Mouse (Mus musculus): ENCODE results near the gene Chchd10. TPM values are rescaled to one million over a fixed set of nuclear protein-coding genes. Genes with fewer than 3 reads are reported as not detected.

The Chchd10 gene
- 1,169 and 2,852 TPM in 2 replicates for polyA plus RNA-seq (2012; rRNA removed)

GRCm38 (mm10) chr10:75932891-75933290 is at the start of gene Chchd10:
TSS of gene Chchd10 (plus strand) at chr10:75933130.

GRCm38 (mm10) chr10:75893089-75893750 is 39.7 kb upstream of the Chchd10 start, which contains the start of gene Derl3:
TSS of gene Derl3 (plus strand) at chr10:75893413.

GRCm38 (mm10) chr10:75921026-75921725 is 11.8 kb upstream of the Chchd10 start, which contains the start of gene Smarcb1:
TSS of gene Smarcb1 (minus strand) at chr10:75921617.

GRCm38 (mm10) chr10:75935680-75936541 is 3.0 kb downstream of the Chchd10 start, which contains the start of gene Mmp11:
TSS of gene Mmp11 (minus strand) at chr10:75936496.

GRCm38 (mm10) chr10:75940520-75940919 is 7.6 kb downstream of the Chchd10 start, which contains the start of gene Gm867:
TSS of gene Gm867 (minus strand) at chr10:75940672.

GRCm38 (mm10) chr10:75942736-75943477 is 10.0 kb downstream of the Chchd10 start, which contains the start of gene Vpreb3:
TSS of gene Vpreb3 (plus strand) at chr10:75943057.

GRCm38 (mm10) chr10:75954381-75954811 is 21.5 kb downstream of the Chchd10 start, which contains the start of gene Gm5134:
TSS of gene Gm5134 (plus strand) at chr10:75954514.

Other genes starting within 250 kb of the Chchd10 start
- 15.4 and 19.2 TPM in 2 replicates for gene Cabin1, start 168.8 kb upstream of the Chchd10 start, polyA plus RNA-seq (2012; rRNA removed)
- gene Ddt, start 159.7 kb upstream of the Chchd10 start, polyA plus RNA-seq (2012; rRNA removed), result 55.7 and 66.9 TPM in 2 replicates
- 0.61 TPM in 1 of 2 replicates, not detected in the other for gene Gm20441, start 152.2 kb upstream of the Chchd10 start, polyA plus RNA-seq (2012; rRNA removed)
- gene Gstt3, start 151.7 kb upstream of the Chchd10 start, polyA plus RNA-seq (2012; rRNA removed), result 37.5 and 38.9 TPM in 2 replicates
- gene Gstt1, start 134.5 kb upstream of the Chchd10 start, polyA plus RNA-seq (2012; rRNA removed), result 55.2 and 70.1 TPM in 2 replicates
- not detected in 2 replicates for gene Gstt4, start 110.6 kb upstream of the Chchd10 start, polyA plus RNA-seq (2012; rRNA removed)
- 104 and 132 TPM in 2 replicates for gene Gstt2, start 95.7 kb upstream of the Chchd10 start, polyA plus RNA-seq (2012; rRNA removed)
- 921 and 1,563 TPM in 2 replicates for gene Mif, start 72.9 kb upstream of the Chchd10 start, polyA plus RNA-seq (2012; rRNA removed)
- gene Derl3, start 39.7 kb upstream of the Chchd10 start, polyA plus RNA-seq (2012; rRNA removed), result 28.9 and 38.8 TPM in 2 replicates
- 32.3 and 34.3 TPM in 2 replicates for gene Smarcb1, start 11.5 kb upstream of the Chchd10 start, polyA plus RNA-seq (2012; rRNA removed)
- 11.6 and 13.7 TPM in 2 replicates for gene Mmp11, start 3.4 kb downstream of the Chchd10 start, polyA plus RNA-seq (2012; rRNA removed)
- 0.11 TPM in 1 of 2 replicates, not detected in the other for gene Gm867, start 7.5 kb downstream of the Chchd10 start, polyA plus RNA-seq (2012; rRNA removed)
- gene Vpreb3, start 9.9 kb downstream of the Chchd10 start, polyA plus RNA-seq (2012; rRNA removed), result 0.11 and 0.31 TPM in 2 replicates
- gene Gm5134, start 21.4 kb downstream of the Chchd10 start, polyA plus RNA-seq (2012; rRNA removed), result not detected in 2 replicates
- gene Zfp280b, start 99.5 kb downstream of the Chchd10 start, polyA plus RNA-seq (2012; rRNA removed), result 1.3 and 1.5 TPM in 2 replicates
- gene Slc5a4b, start 177.8 kb downstream of the Chchd10 start, polyA plus RNA-seq (2012; rRNA removed), result 0.02 and 0.04 TPM in 2 replicates
- not detected in 2 replicates for gene Slc5a4a, start 214.3 kb downstream of the Chchd10 start, polyA plus RNA-seq (2012; rRNA removed)